Mouse (Mus musculus) spleen, adult 2 months (tissue): ENCODE results near the gene Ptprcap.

ENCODE experiments used
- CTCF ChIP-seq: fragments of 200-500 bp; IDR thresholded peaks from 2 replicates; pipeline ENCODE4 v1.5.1; 2011; ENCODE audit warnings: mild to moderate bottlenecking, inconsistent platforms; ENCODE audit not compliant: insufficient read depth, insufficient read length, insufficient replicate concordance; ENCODE audit errors: extremely low read depth
- POLR2A ChIP-seq: fragments of 200-500 bp; IDR thresholded peaks from 2 replicates; pipeline ENCODE4 v1.6.1; 2011; ENCODE audit warnings: low read depth, low read length, inconsistent platforms

GRCm38 (mm10) chr19:4156771-4157170 is 3.4 kb downstream of the Ptprcap start:
- TF ChIP-seq POLR2A (no peak), CTCF (no peak)
